8 mouse cellular contexts compared by ENCODE assay signal in the genomic region with DNA sequence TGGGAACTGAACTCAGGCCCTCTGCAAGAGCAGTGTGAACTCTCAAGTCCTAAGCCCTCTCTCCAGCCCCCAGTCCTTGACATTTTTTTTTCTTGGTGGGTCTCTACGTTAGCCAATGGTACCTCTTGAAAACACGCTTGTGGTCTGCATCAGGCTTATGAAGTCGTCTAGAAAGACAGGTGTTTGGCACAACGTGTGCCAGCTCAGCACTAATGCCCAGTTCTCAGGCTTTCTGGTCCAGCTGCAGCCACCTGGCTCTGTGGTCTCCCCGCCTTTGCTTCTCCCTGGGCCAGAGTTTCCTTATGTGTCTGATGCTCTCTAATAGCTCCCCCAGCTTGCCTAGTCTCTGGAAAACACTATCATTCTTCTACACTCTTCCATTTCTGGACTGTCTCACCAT.
A peak's percentile ranks its signal among the peaks of the same experiment; 100 is the strongest.
DNase-seq lines count a peak whose midpoint lies in the region; ATAC-seq and TF ChIP-seq lines count a peak whose summit lies in the region.
"Had no signal": no experiment of that assay in that cellular context is flagged by ENCODE, and none has a peak within 500 bp of the region (broad histone marks: within the 10 kb centered on the region; RNA-seq: fewer than 3 reads in every experiment).

No protein-coding gene starts in this region.

- WGBS in lung, embryonic 14.5 days, result 72% methylated on average over 5 of the region's 5 CpGs
- 81% methylated on average over 5 of the region's 5 CpGs for WGBS in heart, embryonic 11.5 days (ENCODE audit: insufficient replicate concordance)
- WGBS in lung, embryonic 15.5 days, result 76% methylated on average over 5 of the region's 5 CpGs
- 92% methylated on average over 5 of the region's 5 CpGs for WGBS in midbrain, embryonic 10.5 days

- no peak overlapping the region for H3K4me2 ChIP-seq in lung, embryonic 14.5 days
- H3K4me2 ChIP-seq in heart, embryonic 11.5 days, result no peak overlapping the region
- H3K4me2 ChIP-seq in lung, embryonic 15.5 days, result no peak overlapping the region

- H3K4me3 ChIP-seq in lung, embryonic 14.5 days (ENCODE audit: low read depth, low read length), result no peak overlapping the region
- H3K4me3 ChIP-seq in heart, embryonic 11.5 days (ENCODE audit: low read depth, low read length), result no peak overlapping the region
- H3K4me3 ChIP-seq in lung, embryonic 15.5 days, result no peak overlapping the region
- no peak overlapping the region for H3K4me3 ChIP-seq in midbrain, embryonic 10.5 days

- H3K27ac ChIP-seq in lung, embryonic 14.5 days (ENCODE audit: low read depth), result peak overlapping the region; percentile 38; the same call in 1 of the 2 replicates
- H3K27ac ChIP-seq in heart, embryonic 11.5 days (ENCODE audit: low read depth, low read length), result peak overlapping the region; percentile 30; the same call in 1 of the 2 replicates
- H3K27ac ChIP-seq in lung, embryonic 15.5 days, result peak overlapping the region; percentile 96
- no peak overlapping the region for H3K27ac ChIP-seq in midbrain, embryonic 10.5 days (replicated peaks)

- no peaks in the 10 kb centered on the region for H3K9me3 ChIP-seq in lung, embryonic 14.5 days (ENCODE audit: low read depth, low read length)
- no peaks in the 10 kb centered on the region for H3K9me3 ChIP-seq in heart, embryonic 11.5 days (replicated peaks; ENCODE audit: control insufficient read depth, low read length)
- no peaks in the 10 kb centered on the region for H3K9me3 ChIP-seq in lung, embryonic 15.5 days
- H3K9me3 ChIP-seq in midbrain, embryonic 10.5 days (replicated peaks), result no peaks in the 10 kb centered on the region
- H3K9me3 ChIP-seq: forebrain, embryonic 10.5 days had no signal

- peak; percentile 32 for DNase-seq in lung, embryonic 14.5 days
- no peak for DNase-seq in lung, adult 18-20 months
- no peak for DNase-seq in left cerebral cortex, adult 11 months (ENCODE audit: low spot score)
- DNase-seq in yolk sac, embryonic 10.5 days (ENCODE audit: low spot score), result no peak
- no peak for DNase-seq in midbrain, embryonic 10.5 days (ENCODE audit: low spot score)

- H3K36me3 ChIP-seq in lung, embryonic 14.5 days (ENCODE audit: insufficient read depth), result no peaks in the 10 kb centered on the region
- H3K36me3 ChIP-seq in heart, embryonic 11.5 days (ENCODE audit: control insufficient read depth, insufficient read depth, low read length), result no peaks in the 10 kb centered on the region
- no peaks in the 10 kb centered on the region for H3K36me3 ChIP-seq in lung, embryonic 15.5 days
- no peaks in the 10 kb centered on the region for H3K36me3 ChIP-seq in midbrain, embryonic 10.5 days
- H3K36me3 ChIP-seq: forebrain, embryonic 10.5 days had no signal

- TF ChIP-seq CTCF in lung, embryonic 14.5 days (IDR thresholded peaks at IDR 0.05; ENCODE audit: low read depth), result no peak

- ATAC-seq in lung, embryonic 14.5 days (ENCODE audit: insufficient read depth), result no peak
- no peak for ATAC-seq in heart, embryonic 11.5 days (replicated peaks; ENCODE audit: insufficient number of reproducible peaks, low FRiP score, low TSS enrichment)
- ATAC-seq in lung, embryonic 15.5 days (ENCODE audit: borderline replicate concordance, extremely low read depth, low FRiP score, low TSS enrichment), result no peak

- no peak overlapping the region for H3K9ac ChIP-seq in lung, embryonic 14.5 days
- no peak overlapping the region for H3K9ac ChIP-seq in heart, embryonic 11.5 days (ENCODE audit: low read depth, low read length)
- no peak overlapping the region for H3K9ac ChIP-seq in lung, embryonic 15.5 days

- peaks cover 31% of the 10 kb centered on the region for H3K4me1 ChIP-seq in lung, embryonic 14.5 days (ENCODE audit: insufficient read depth)
- peaks cover 16% of the 10 kb centered on the region for H3K4me1 ChIP-seq in heart, embryonic 11.5 days (ENCODE audit: control insufficient read depth, insufficient read depth, low read length)
- H3K4me1 ChIP-seq in lung, embryonic 15.5 days, result peaks cover 43% of the 10 kb centered on the region
- H3K4me1 ChIP-seq in midbrain, embryonic 10.5 days, result peaks cover 26% of the 10 kb centered on the region

- no peaks in the 10 kb centered on the region for H3K27me3 ChIP-seq in lung, embryonic 14.5 days (ENCODE audit: insufficient read depth, low read length)
- no peaks in the 10 kb centered on the region for H3K27me3 ChIP-seq in heart, embryonic 11.5 days (ENCODE audit: control insufficient read depth, insufficient read depth, low read length)
- H3K27me3 ChIP-seq in lung, embryonic 15.5 days, result no peaks in the 10 kb centered on the region
- peaks cover 60% of the 10 kb centered on the region for H3K27me3 ChIP-seq in midbrain, embryonic 10.5 days (ENCODE audit: low read depth, poor library complexity, severe bottlenecking)
